Mouse (Mus musculus) embryonic facial prominence, embryonic 10.5 days (tissue): ENCODE measurements around the gene Gmpr2. TPM values are rescaled to one million over a fixed set of nuclear protein-coding genes. Genes with fewer than 3 reads are reported as not detected.
A peak's percentile ranks its signal among the peaks of the same experiment; 100 is the strongest.

Experiments used
- DNase-seq: peaks from one replicate; pipeline ENCODE4 v3.0.0-alpha.2; 2017; ENCODE audit warnings: low spot score
- H3K27ac ChIP-seq: fragments of 300-500 bp; sonication (generic); replicated peaks from 2 replicates; pipeline ENCODE4 v1.5.1; 2016; ENCODE audit warnings: mild to moderate bottlenecking
- H3K27me3 ChIP-seq: fragments of 300-500 bp; sonication (generic); replicated peaks from 2 replicates; pipeline ENCODE4 v1.6.1; 2016; ENCODE audit warnings: low read depth, mild to moderate bottlenecking; ENCODE audit not compliant: poor library complexity, severe bottlenecking
- H3K36me3 ChIP-seq: fragments of 300-500 bp; sonication (generic); replicated peaks from 2 replicates; pipeline ENCODE4 v1.6.1; 2016; ENCODE audit warnings: mild to moderate bottlenecking, moderate library complexity
- H3K4me1 ChIP-seq: fragments of 300-500 bp; sonication (generic); 2 replicates; pipeline ENCODE4 v1.6.1; 2016
- H3K4me3 ChIP-seq: fragments of 300-500 bp; sonication (generic); 2 replicates; pipeline ENCODE4 v1.5.1; 2016; ENCODE audit warnings: mild to moderate bottlenecking, moderate library complexity
- H3K9me3 ChIP-seq: fragments of 300-500 bp; sonication (generic); 2 replicates; pipeline ENCODE4 v1.6.1; 2016; ENCODE audit warnings: mild to moderate bottlenecking
- WGBS: fragments of 180-500 bp; shearing (Covaris S2); methylation state at CpG from one replicate; pipeline ENCODE4 v1.1.7; 2016; 5-methylcytosine and 5-hydroxymethylcytosine counted together
- polyA plus RNA-seq: library from polyadenylated mRNA; unstranded; fragments of >200 nt; fragmentation: Nextera tagmentation; extraction: Ambion mirVana; gene quantifications from 2 replicates; pipeline ENCODE4 v1.2.1, GENCODE M21; 2016

Gene Gmpr2
- polyA plus RNA-seq, 1 experiment from 2014 or later: 60.7 TPM

- Histone ChIP-seq H3K27ac (no peak overlapping the region), H3K27me3 (no peaks in the 10 kb centered on the region), H3K36me3 (no peaks in the 10 kb centered on the region), H3K4me3 (no peak overlapping the region), H3K4me1 (peaks cover 3% of the 10 kb centered on the region; the same call in 1 of the 2 replicates), H3K9me3 (no peaks in the 10 kb centered on the region)
- 83% methylated on average over 4 of the region's 4 CpGs for WGBS
- DNase-seq: no peak
Observed at GRCm38 (mm10) chr14:55697226-55697625, 25.5 kb downstream of the Gmpr2 start.

GRCm38 (mm10) chr14:55701131-55701530, 29.4 kb downstream of the Gmpr2 start:
- Histone ChIP-seq H3K27ac (no peak overlapping the region), H3K9me3 (no peaks in the 10 kb centered on the region), H3K4me3 (no peak overlapping the region), H3K36me3 (no peaks in the 10 kb centered on the region), H3K27me3 (no peaks in the 10 kb centered on the region), H3K4me1 (peaks cover 3% of the 10 kb centered on the region; the same call in 1 of the 2 replicates)
- WGBS: 65% methylated on average over 9 of the region's 9 CpGs
- no peak for DNase-seq

- H3K36me3 ChIP-seq: no peaks in the 10 kb centered on the region
- no peaks in the 10 kb centered on the region for H3K27me3 ChIP-seq
- H3K4me3 ChIP-seq: no peak overlapping the region
- peaks cover 3% of the 10 kb centered on the region; the same call in 1 of the 2 replicates for H3K4me1 ChIP-seq
- WGBS: 70% methylated on average over 6 of the region's 6 CpGs
- DNase-seq: no peak
- H3K9me3 ChIP-seq: no peaks in the 10 kb centered on the region
- H3K27ac ChIP-seq: no peak overlapping the region
Observed at GRCm38 (mm10) chr14:55702761-55703160, 31.0 kb downstream of the Gmpr2 start.

- Histone ChIP-seq H3K27ac (no peak overlapping the region), H3K4me1 (peaks cover 5% of the 10 kb centered on the region; the same call in 1 of the 2 replicates), H3K27me3 (no peaks in the 10 kb centered on the region), H3K9me3 (no peaks in the 10 kb centered on the region), H3K36me3 (no peaks in the 10 kb centered on the region), H3K4me3 (no peak overlapping the region)
- 91% methylated on average over 8 of the region's 8 CpGs for WGBS
- DNase-seq: no peak
Observed at GRCm38 (mm10) chr14:55706051-55706600, 34.4 kb downstream of the Gmpr2 start.

- no peak overlapping the region for H3K27ac ChIP-seq
- H3K27me3 ChIP-seq: peaks cover 11% of the 10 kb centered on the region
- H3K4me3 ChIP-seq: no peak overlapping the region
- no peak for DNase-seq
- H3K36me3 ChIP-seq: no peaks in the 10 kb centered on the region
- H3K9me3 ChIP-seq: no peaks in the 10 kb centered on the region
- H3K4me1 ChIP-seq: peaks cover 5% of the 10 kb centered on the region; the same call in 1 of the 2 replicates
- 75% methylated on average over 5 of the region's 5 CpGs for WGBS
Observed at GRCm38 (mm10) chr14:55707397-55707796, 35.7 kb downstream of the Gmpr2 start.

- no peak overlapping the region for H3K4me3 ChIP-seq
- H3K4me1 ChIP-seq: peaks cover 18% of the 10 kb centered on the region
- no peak for DNase-seq
- 91% methylated on average over 4 of the region's 4 CpGs for WGBS
- H3K36me3 ChIP-seq: no peaks in the 10 kb centered on the region
- peaks cover 30% of the 10 kb centered on the region for H3K27me3 ChIP-seq
- no peaks in the 10 kb centered on the region for H3K9me3 ChIP-seq
- H3K27ac ChIP-seq: no peak overlapping the region
Observed at GRCm38 (mm10) chr14:55709509-55709908, 37.8 kb downstream of the Gmpr2 start.

- Histone ChIP-seq H3K27ac (no peak overlapping the region), H3K36me3 (peaks cover 7% of the 10 kb centered on the region), H3K27me3 (peaks cover 30% of the 10 kb centered on the region), H3K4me1 (peaks cover 24% of the 10 kb centered on the region), H3K9me3 (no peaks in the 10 kb centered on the region), H3K4me3 (no peak overlapping the region)
- WGBS: 76% methylated on average over 7 of the region's 7 CpGs
- no peak for DNase-seq
Observed at GRCm38 (mm10) chr14:55711786-55712185, 40.0 kb downstream of the Gmpr2 start.

GRCm38 (mm10) chr14:55713007-55713728, 41.4 kb downstream of the Gmpr2 start:
- Histone ChIP-seq H3K27ac (no peak overlapping the region), H3K4me1 (peaks cover 32% of the 10 kb centered on the region), H3K4me3 (peak overlapping the region; percentile 39), H3K9me3 (no peaks in the 10 kb centered on the region), H3K27me3 (peaks cover 30% of the 10 kb centered on the region), H3K36me3 (peaks cover 20% of the 10 kb centered on the region)
- DNase-seq: peak; percentile 30
- 12% methylated on average over 25 of the region's 25 CpGs for WGBS

- 21% methylated on average over 4 of the region's 4 CpGs for WGBS
- Histone ChIP-seq H3K36me3 (peaks cover 26% of the 10 kb centered on the region), H3K4me1 (peaks cover 32% of the 10 kb centered on the region), H3K9me3 (no peaks in the 10 kb centered on the region), H3K27ac (no peak within 1 kb of the TSS), H3K27me3 (peaks cover 30% of the 10 kb centered on the region), H3K4me3 (peak within 1 kb of the TSS; percentile 39)
- DNase-seq: no peak
Observed at GRCm38 (mm10) chr14:55713729-55714122, 42.0 kb downstream of the Gmpr2 start, which contains the start of gene Tgm1. Gene Tgm1 (minus strand): TSS chr14:55713926.

- no peak for DNase-seq
- no peak overlapping the region for H3K27ac ChIP-seq
- 35% methylated on average over 6 of the region's 6 CpGs for WGBS
Observed at GRCm38 (mm10) chr14:55714893-55715292, 43.2 kb downstream of the Gmpr2 start.

GRCm38 (mm10) chr14:55716271-55716670, 44.5 kb downstream of the Gmpr2 start:
- H3K27ac ChIP-seq: no peak overlapping the region
- WGBS: 92% methylated on average over 6 of the region's 6 CpGs
- H3K9me3 ChIP-seq: no peaks in the 10 kb centered on the region
- H3K36me3 ChIP-seq: peaks cover 41% of the 10 kb centered on the region
- H3K27me3 ChIP-seq: peaks cover 30% of the 10 kb centered on the region
- no peak overlapping the region for H3K4me3 ChIP-seq
- H3K4me1 ChIP-seq: peaks cover 34% of the 10 kb centered on the region
- no peak for DNase-seq

More at GRCm38 (mm10) chr14:55714893-55715292, 43.2 kb downstream of the Gmpr2 start:
- H3K4me3 ChIP-seq: no peak overlapping the region
- H3K4me1 ChIP-seq: peaks cover 32% of the 10 kb centered on the region
- no peaks in the 10 kb centered on the region for H3K9me3 ChIP-seq
- peaks cover 37% of the 10 kb centered on the region for H3K36me3 ChIP-seq
- H3K27me3 ChIP-seq: peaks cover 30% of the 10 kb centered on the region

GRCm38 (mm10) chr14:55716884-55717283, 45.1 kb downstream of the Gmpr2 start:
- no peaks in the 10 kb centered on the region for H3K9me3 ChIP-seq
- no peak for DNase-seq
- no peak overlapping the region for H3K4me3 ChIP-seq
- H3K27ac ChIP-seq: no peak overlapping the region
- H3K36me3 ChIP-seq: peaks cover 41% of the 10 kb centered on the region
- peaks cover 37% of the 10 kb centered on the region for H3K4me1 ChIP-seq
- WGBS: 51% methylated on average over 8 of the region's 8 CpGs
- peaks cover 23% of the 10 kb centered on the region for H3K27me3 ChIP-seq

GRCm38 (mm10) chr14:55719737-55720136, 48.0 kb downstream of the Gmpr2 start:
- no peaks in the 10 kb centered on the region for H3K27me3 ChIP-seq
- no peak for DNase-seq
- H3K9me3 ChIP-seq: no peaks in the 10 kb centered on the region
- H3K4me1 ChIP-seq: peaks cover 30% of the 10 kb centered on the region
- peaks cover 41% of the 10 kb centered on the region for H3K36me3 ChIP-seq
- no peak overlapping the region for H3K27ac ChIP-seq
- no peak overlapping the region for H3K4me3 ChIP-seq
- WGBS: 91% methylated on average over 6 of the region's 6 CpGs
